Mouse (Mus musculus) olfactory bulb, adult 2 months (tissue): ENCODE results near the gene Gm12184. TPM values are rescaled to one million over a fixed set of nuclear protein-coding genes. Genes with fewer than 3 reads are reported as not detected.
"Not testable (repeated sequence)": the region's sequence is repeated elsewhere in the genome, so short reads cannot be mapped to it uniquely, and the experiment has no call there.

Source experiments
- H3K27ac ChIP-seq: fragments of 200-500 bp; 2 replicates; pipeline ENCODE4 v1.5.1; 2012; ENCODE audit warnings: low read depth, low read length; ENCODE audit not compliant: insufficient read depth
- H3K4me1 ChIP-seq: fragments of 200-500 bp; 2 replicates; pipeline ENCODE4 v1.6.1; 2012; ENCODE audit warnings: low read length; ENCODE audit not compliant: control insufficient read depth, insufficient read depth
- H3K4me3 ChIP-seq: fragments of 200-500 bp; 2 replicates; pipeline ENCODE4 v1.5.1; 2012; ENCODE audit warnings: mild to moderate bottlenecking, low read depth, low read length, moderate library complexity; ENCODE audit not compliant: insufficient read depth
- CTCF ChIP-seq: fragments of 200-500 bp; IDR thresholded peaks from 2 replicates; pipeline ENCODE4 v1.5.1; 2012; ENCODE audit warnings: low read depth, mild to moderate bottlenecking, low read length, moderate library complexity; ENCODE audit not compliant: insufficient read depth
- POLR2A ChIP-seq: fragments of 200-500 bp; IDR thresholded peaks from 2 replicates; pipeline ENCODE4 v1.6.1; 2012; ENCODE audit warnings: mild to moderate bottlenecking, low read depth, low read length, moderate library complexity; ENCODE audit not compliant: insufficient read depth
- WGBS: fragments of 180-500 bp; shearing (Covaris S2); methylation state at CpG from one replicate; pipeline ENCODE4 v1.1.7; 2018; 5-methylcytosine and 5-hydroxymethylcytosine counted together
- polyA plus RNA-seq: library from polyadenylated mRNA; stranded (reverse); fragments of >200 nt; gene quantifications from 2 replicates; pipeline ENCODE4 v1.2.4, GENCODE M21; 2012; ENCODE audit warnings: low replicate concordance; ENCODE audit not compliant: missing spikeins, insufficient read depth, insufficient read length

Gm12184 gene
- polyA plus RNA-seq, 1 experiment, result not detected

GRCm38 (mm10) chr11:48798984-48799920 is 27.2 kb downstream of the Gm12184 start:
- peak overlapping the region; percentile 61 for H3K4me3 ChIP-seq
- peaks cover 7% of the 10 kb centered on the region; the same call in 1 of the 2 replicates for H3K4me1 ChIP-seq
- 5% methylated on average over 18 of the region's 18 CpGs for WGBS
- peak overlapping the region; percentile 2; the same call in 1 of the 2 replicates for H3K27ac ChIP-seq
- TF ChIP-seq POLR2A, result no peak
- TF ChIP-seq CTCF, result no peak

- Histone ChIP-seq H3K4me3 (no peak overlapping the region), H3K27ac (no peak overlapping the region), H3K4me1 (peaks cover 7% of the 10 kb centered on the region; the same call in 1 of the 2 replicates)
- TF ChIP-seq CTCF (no peak), POLR2A (no peak)
- WGBS, result 89% methylated on average over 7 of the region's 7 CpGs
Measured at GRCm38 (mm10) chr11:48798308-48798707, 28.1 kb downstream of the Gm12184 start.

GRCm38 (mm10) chr11:48797287-48797686 is 29.2 kb downstream of the Gm12184 start:
- 87% methylated on average over 5 of the region's 5 CpGs for WGBS
- no peak overlapping the region for H3K4me3 ChIP-seq
- no peak for TF ChIP-seq POLR2A
- no peak for TF ChIP-seq CTCF

GRCm38 (mm10) chr11:48796290-48796689 is 30.2 kb downstream of the Gm12184 start:
- H3K27ac ChIP-seq, result no peak overlapping the region
- no peak overlapping the region for H3K4me3 ChIP-seq
- 88% methylated on average over 4 of the region's 4 CpGs for WGBS
- no peak for TF ChIP-seq CTCF
- TF ChIP-seq POLR2A, result no peak
- H3K4me1 ChIP-seq, result no peaks in the 10 kb centered on the region; the same call in 1 of the 2 replicates

More at GRCm38 (mm10) chr11:48797287-48797686, 29.2 kb downstream of the Gm12184 start:
- Histone ChIP-seq H3K4me1 (peaks cover 6% of the 10 kb centered on the region; the same call in 1 of the 2 replicates), H3K27ac (no peak overlapping the region)

- no peak overlapping the region for H3K4me3 ChIP-seq
- 93% methylated on average over 7 of the region's 7 CpGs for WGBS
- no peak overlapping the region for H3K27ac ChIP-seq
- no peaks in the 10 kb centered on the region; the same call in 1 of the 2 replicates for H3K4me1 ChIP-seq
- TF ChIP-seq POLR2A (no peak), CTCF (no peak)
Measured at GRCm38 (mm10) chr11:48795221-48795620, 31.2 kb downstream of the Gm12184 start.

- Histone ChIP-seq H3K27ac (no peak overlapping the region), H3K4me3 (no peak overlapping the region), H3K4me1 (no peaks in the 10 kb centered on the region)
- TF ChIP-seq POLR2A, result no peak
- no peak for TF ChIP-seq CTCF
- WGBS, result 98% methylated on average over 3 of the region's 3 CpGs
Measured at GRCm38 (mm10) chr11:48793184-48793583, 33.3 kb downstream of the Gm12184 start.

- not testable (repeated sequence) for H3K4me1 ChIP-seq, H3K27ac ChIP-seq, H3K4me3 ChIP-seq
- WGBS, result 88% methylated on average over 9 of the region's 9 CpGs
Measured at GRCm38 (mm10) chr11:48791894-48792293, 34.6 kb downstream of the Gm12184 start.

- no peak for TF ChIP-seq CTCF
- no peak for TF ChIP-seq POLR2A
- no peak overlapping the region for H3K27ac ChIP-seq
- no peak overlapping the region for H3K4me3 ChIP-seq
- H3K4me1 ChIP-seq, result 0 out of 2 replicates have a peak, but pooled peaks cover 3% of the 10 kb centered on the region
- WGBS, result 80% methylated on average over 8 of the region's 8 CpGs
Measured at GRCm38 (mm10) chr11:48790946-48791345, 35.5 kb downstream of the Gm12184 start.

- TF ChIP-seq POLR2A, result no peak
- TF ChIP-seq CTCF, result peak; percentile 74
- Histone ChIP-seq H3K27ac (no peak overlapping the region), H3K4me1 (0 out of 2 replicates have a peak, but pooled peaks cover 3% of the 10 kb centered on the region), H3K4me3 (no peak overlapping the region)
- WGBS, result 17% methylated on average over 20 of the region's 20 CpGs
Measured at GRCm38 (mm10) chr11:48789973-48790823, 36.3 kb downstream of the Gm12184 start.
